Mouse (Mus musculus) G1E (cell line): ENCODE results near the gene Esrrb. TPM values are rescaled to one million over a fixed set of nuclear protein-coding genes. Genes with fewer than 3 reads are reported as not detected.

Source experiments
- ATAC-seq: 2 replicates; pipeline ENCODE4 v1.8.0; 2016; ENCODE audit warnings: mild to moderate bottlenecking; ENCODE audit not compliant: insufficient number of reproducible peaks, poor library complexity, low FRiP score, severe bottlenecking; ENCODE audit errors: extremely low read depth
- DNase-seq: peaks from one replicate; pipeline ENCODE4 v3.0.0; 2012; ENCODE audit warnings: low spot score
- H3K27me3 ChIP-seq: 2 replicates; pipeline ENCODE4 v1.6.1; 2012; ENCODE audit warnings: mild to moderate bottlenecking, low read length, inconsistent platforms; ENCODE audit not compliant: insufficient read depth
- H3K36me3 ChIP-seq: replicated peaks from 2 replicates; pipeline ENCODE3; 2012; ENCODE audit warnings: mild to moderate bottlenecking, inconsistent platforms
- H3K4me1 ChIP-seq: 2 replicates; pipeline ENCODE4 v1.6.1; 2012; ENCODE audit warnings: low read depth, low read length, inconsistent platforms, mixed read lengths; ENCODE audit not compliant: insufficient read depth
- H3K4me3 ChIP-seq: 2 replicates; pipeline ENCODE4 v1.5.1; 2012; ENCODE audit warnings: low read depth, mild to moderate bottlenecking, inconsistent platforms, low read length, moderate library complexity, mixed read lengths
- H3K9me3 ChIP-seq: replicated peaks from 2 replicates; pipeline ENCODE4 v1.6.1; 2012; ENCODE audit warnings: inconsistent platforms
- CTCF ChIP-seq: IDR thresholded peaks from 2 replicates; pipeline ENCODE4 v1.5.1; 2012; ENCODE audit warnings: low read depth, low read length, inconsistent platforms, mixed read lengths
- GATA1 ChIP-seq: IDR thresholded peaks from 2 replicates; pipeline ENCODE4 v1.6.1; 2012; ENCODE audit warnings: borderline replicate concordance, low read length, inconsistent platforms, mixed read lengths
- GATA2 ChIP-seq: IDR thresholded peaks from 2 replicates; pipeline ENCODE4 v1.6.1; 2012; ENCODE audit warnings: low read depth, low read length, inconsistent platforms, borderline replicate concordance
- POLR2AphosphoS5 ChIP-seq: IDR thresholded peaks from 2 replicates; pipeline ENCODE4 v1.6.1; 2012; ENCODE audit warnings: low read depth, low read length, inconsistent platforms; ENCODE audit not compliant: insufficient replicate concordance
- TAL1 ChIP-seq: conservative IDR thresholded peaks from 2 replicates; pipeline ENCODE4 v1.6.1; 2012; ENCODE audit warnings: low read depth, low read length, inconsistent platforms, mixed read lengths
- polyA plus RNA-seq: library from polyadenylated mRNA; stranded (reverse); fragments of >175 nt; gene quantifications from 2 replicates; pipeline ENCODE4 v1.2.3, GENCODE M21; 2012
- total RNA-seq, 2 experiments: library from RNA; stranded (forward) in 1 of 2; stranded (reverse) in 1 of 2; fragments of 200-1000 nt in 1 of 2; fragments of >200 nt in 1 of 2; fragmentation: Nextera tagmentation in 1 of 2; gene quantifications; 2 replicates each; pipeline ENCODE4 v1.2.3; 2014 to 2017

Gene Esrrb
- total and polyA plus RNA-seq, 3 experiments = 0.11 TPM; not detected in 2

DNA sequence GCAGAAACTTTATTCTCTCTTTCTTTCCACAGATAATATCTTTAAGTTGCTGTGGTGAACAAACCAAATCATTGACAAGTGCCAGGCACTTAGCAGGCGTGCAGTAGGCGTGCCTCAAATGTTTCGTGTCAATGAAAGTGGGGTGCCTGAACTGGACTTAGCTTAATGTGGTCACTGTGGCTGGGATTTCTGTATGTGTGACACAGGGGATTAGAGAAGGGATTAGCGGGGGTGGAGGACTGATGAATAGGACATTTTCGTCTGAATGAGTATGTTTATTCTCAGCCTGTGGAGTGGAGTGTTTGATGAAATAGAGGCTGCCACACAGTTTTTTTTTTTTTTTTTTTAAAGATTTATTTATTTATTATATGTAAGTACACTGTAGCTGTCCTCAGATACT is 70.8 kb downstream of the Esrrb start:
- TF ChIP-seq GATA1 (no peak), POLR2AphosphoS5 (no peak), CTCF (no peak), GATA2 (no peak), TAL1 (no peak)
- no peaks in the 10 kb centered on the region for H3K4me1 ChIP-seq
- ATAC-seq = no peak
- no peak for DNase-seq
- peaks cover 4% of the 10 kb centered on the region for H3K27me3 ChIP-seq
- H3K36me3 ChIP-seq = no peaks in the 10 kb centered on the region
- H3K9me3 ChIP-seq = no peaks in the 10 kb centered on the region
- no peak overlapping the region for H3K4me3 ChIP-seq

DNA sequence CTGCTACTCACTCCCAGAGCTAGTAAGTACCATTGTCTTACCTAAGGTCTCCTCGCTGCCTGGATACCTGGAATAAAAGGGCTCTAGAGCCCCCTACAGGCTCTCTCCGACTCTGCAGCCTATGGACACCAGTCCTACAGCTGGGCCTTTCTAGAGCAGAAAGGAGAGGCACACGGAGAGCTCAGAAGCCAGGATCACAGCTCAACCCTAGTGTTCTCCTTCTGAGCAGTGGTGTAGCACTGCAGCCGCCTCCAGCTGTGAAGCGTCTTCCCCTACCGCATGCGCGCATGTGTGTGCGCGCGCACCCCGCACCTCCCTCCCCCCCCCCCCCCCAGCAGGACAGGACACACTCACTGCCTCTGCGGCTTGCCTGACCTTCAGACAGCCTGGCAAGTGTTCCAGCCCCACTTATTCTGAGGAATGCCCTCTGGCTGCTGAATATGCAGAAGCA is 72.5 kb downstream of the Esrrb start:
- DNase-seq (peak; percentile 26), ATAC-seq (no peak)
- H3K9me3 ChIP-seq = no peaks in the 10 kb centered on the region
- H3K4me1 ChIP-seq = no peaks in the 10 kb centered on the region
- peaks cover 2% of the 10 kb centered on the region for H3K27me3 ChIP-seq
- H3K4me3 ChIP-seq = no peak overlapping the region
- H3K36me3 ChIP-seq = no peaks in the 10 kb centered on the region
- no peak for TF ChIP-seq GATA2
- TF ChIP-seq POLR2AphosphoS5 = no peak
- TF ChIP-seq GATA1 = no peak
- TF ChIP-seq CTCF = peak; percentile 12; the same call in 1 of the 2 replicates
- no peak for TF ChIP-seq TAL1

DNA sequence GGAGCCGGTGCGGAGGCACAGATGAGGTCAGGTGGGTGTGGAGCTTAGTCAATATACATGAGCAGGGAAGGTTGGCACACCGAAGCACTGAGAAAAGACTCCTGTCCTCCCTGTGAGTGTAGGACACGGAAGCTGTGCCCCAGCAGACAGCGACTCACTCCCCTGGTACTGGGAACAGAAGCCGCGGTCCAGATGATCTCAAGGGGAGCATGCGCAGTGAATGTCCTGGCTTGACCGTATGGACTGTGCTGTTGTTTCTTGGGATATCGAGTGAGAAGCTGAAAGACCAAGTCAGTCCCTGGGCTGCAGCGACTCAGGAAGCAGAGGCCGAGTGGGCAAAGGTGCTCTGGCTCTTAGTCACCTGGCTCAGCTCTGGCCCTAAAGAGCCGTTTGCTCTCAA is 74.7 kb downstream of the Esrrb start:
- Histone ChIP-seq H3K27me3 (peaks cover 4% of the 10 kb centered on the region; the same call in 1 of the 2 replicates), H3K36me3 (no peaks in the 10 kb centered on the region), H3K4me1 (no peaks in the 10 kb centered on the region), H3K9me3 (no peaks in the 10 kb centered on the region), H3K4me3 (no peak overlapping the region)
- DNase-seq (no peak), ATAC-seq (no peak)
- TF ChIP-seq POLR2AphosphoS5 = no peak

DNA sequence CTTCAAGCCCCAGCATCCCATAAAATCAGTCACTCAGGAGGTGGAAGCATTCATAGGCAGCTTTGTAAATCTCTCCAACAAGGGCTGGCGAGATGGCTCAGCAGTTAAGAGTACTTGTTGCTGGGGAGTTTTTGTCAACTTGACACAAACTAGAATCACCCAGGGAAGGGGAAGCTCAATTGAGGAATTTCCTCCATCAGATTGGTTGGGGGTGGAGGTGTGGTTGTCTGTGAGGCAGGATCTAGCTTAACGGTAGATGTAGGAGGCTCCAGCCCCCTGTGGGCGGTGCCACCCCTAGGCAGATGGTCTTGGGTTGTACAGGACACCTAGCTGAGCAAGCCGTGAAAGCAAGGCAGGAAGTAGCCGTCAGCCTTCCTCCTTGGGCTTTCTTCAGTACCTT is 89.9 kb downstream of the Esrrb start:
- Histone ChIP-seq H3K4me1 (no peaks in the 10 kb centered on the region), H3K27me3 (peaks cover 16% of the 10 kb centered on the region), H3K4me3 (no peak overlapping the region), H3K9me3 (no peaks in the 10 kb centered on the region), H3K36me3 (no peaks in the 10 kb centered on the region)
- no peak for DNase-seq
- no peak for ATAC-seq
- TF ChIP-seq CTCF (no peak), TAL1 (no peak), GATA1 (no peak), GATA2 (no peak), POLR2AphosphoS5 (no peak)

DNA sequence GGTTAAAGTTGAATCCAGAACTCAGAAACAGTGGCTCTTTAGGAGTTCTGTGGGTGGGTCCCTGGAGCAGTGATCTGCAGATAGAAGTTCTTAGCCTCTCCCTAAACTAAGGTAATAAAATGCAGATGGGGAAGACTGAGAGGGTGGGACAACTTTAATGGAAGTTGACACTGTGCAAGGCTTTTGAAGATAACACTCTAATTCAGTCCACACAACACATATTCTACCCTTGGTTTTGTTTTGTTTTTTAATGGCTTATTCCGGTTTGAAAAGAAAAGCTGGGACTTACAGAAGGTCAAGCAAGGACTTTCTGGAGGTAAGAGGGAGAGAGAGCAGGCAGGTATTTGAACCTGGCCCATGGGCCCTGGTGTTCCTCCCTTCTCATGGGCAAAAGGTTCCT is 94.1 kb downstream of the Esrrb start:
- TF ChIP-seq GATA2 = no peak
- no peak for TF ChIP-seq POLR2AphosphoS5
- no peak for TF ChIP-seq TAL1
- no peak for TF ChIP-seq CTCF
- TF ChIP-seq GATA1 = no peak
- Histone ChIP-seq H3K4me1 (no peaks in the 10 kb centered on the region), H3K4me3 (no peak overlapping the region), H3K27me3 (peaks cover 15% of the 10 kb centered on the region), H3K9me3 (no peaks in the 10 kb centered on the region), H3K36me3 (no peaks in the 10 kb centered on the region)
- DNase-seq (no peak), ATAC-seq (no peak)

DNA sequence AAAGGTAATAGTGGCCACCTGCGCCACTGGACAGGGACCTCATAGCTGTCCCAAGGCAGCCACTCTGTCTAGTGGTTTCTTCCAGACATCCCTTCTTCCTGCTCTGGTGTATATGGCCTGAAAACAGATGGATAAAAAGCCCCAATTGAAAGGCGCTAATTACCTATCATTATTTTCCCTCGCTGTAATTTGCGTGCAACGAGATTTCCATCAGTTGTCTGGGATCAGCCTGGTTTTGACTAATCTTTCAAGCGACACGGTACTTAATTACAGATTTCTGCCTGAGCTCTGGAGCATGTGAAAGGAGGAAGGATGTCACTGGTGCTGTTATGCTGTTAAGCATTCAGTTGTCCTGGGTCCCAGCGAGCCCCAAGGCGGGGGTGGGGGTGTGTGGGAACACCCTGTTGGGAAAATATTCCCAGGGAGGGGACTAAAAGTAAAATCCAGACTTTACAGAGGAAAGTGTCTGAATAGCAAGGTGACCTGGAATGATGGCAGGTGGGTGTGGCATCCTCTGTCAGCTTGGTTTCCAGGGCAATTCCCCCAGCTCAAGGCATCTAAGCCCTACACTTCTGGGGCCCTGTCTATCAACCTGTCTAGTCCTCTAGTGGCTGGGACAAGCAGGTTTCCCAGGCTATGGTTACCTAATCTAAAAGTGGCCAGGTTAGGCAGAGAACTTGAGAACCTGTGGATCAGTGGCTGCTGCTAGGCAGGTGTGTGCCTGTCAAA is 102.0 kb downstream of the Esrrb start:
- Histone ChIP-seq H3K4me1 (no peaks in the 10 kb centered on the region), H3K27me3 (peaks cover 9% of the 10 kb centered on the region), H3K9me3 (no peaks in the 10 kb centered on the region), H3K4me3 (no peak overlapping the region), H3K36me3 (no peaks in the 10 kb centered on the region)
- ATAC-seq (no peak), DNase-seq (no peak)
- TF ChIP-seq CTCF (no peak), POLR2AphosphoS5 (no peak), GATA1 (no peak), GATA2 (no peak), TAL1 (no peak)
